Mouse (Mus musculus) ovary, postnatal 10 days (tissue): ENCODE results near the gene Gm20388.

ENCODE experiments used
- DNase-seq: peaks from one replicate; pipeline ENCODE4 v3.0.0; 2022; ENCODE audit warnings: low spot score

Gm20388 gene

DNA sequence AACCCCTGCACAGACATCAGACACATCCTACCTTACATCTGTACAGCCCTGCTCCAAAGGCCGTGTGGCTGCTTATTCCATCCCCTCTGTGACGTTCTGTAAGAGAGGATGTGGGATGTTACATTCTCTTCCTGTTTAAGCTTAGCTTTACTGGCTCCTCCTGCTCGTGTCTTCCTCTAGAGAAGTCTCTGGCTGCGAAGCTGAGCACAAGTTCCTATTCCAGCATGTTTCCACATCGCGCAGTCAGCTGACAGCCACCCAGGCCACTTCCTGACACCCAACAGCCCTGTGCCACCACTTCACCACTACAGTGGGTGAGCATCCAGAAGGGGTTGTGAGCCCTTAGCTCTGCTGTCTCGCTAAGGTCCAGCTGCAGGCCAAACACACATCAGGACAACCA is 1881.5 kb downstream of the Gm20388 start:
- no peak for DNase-seq

DNA sequence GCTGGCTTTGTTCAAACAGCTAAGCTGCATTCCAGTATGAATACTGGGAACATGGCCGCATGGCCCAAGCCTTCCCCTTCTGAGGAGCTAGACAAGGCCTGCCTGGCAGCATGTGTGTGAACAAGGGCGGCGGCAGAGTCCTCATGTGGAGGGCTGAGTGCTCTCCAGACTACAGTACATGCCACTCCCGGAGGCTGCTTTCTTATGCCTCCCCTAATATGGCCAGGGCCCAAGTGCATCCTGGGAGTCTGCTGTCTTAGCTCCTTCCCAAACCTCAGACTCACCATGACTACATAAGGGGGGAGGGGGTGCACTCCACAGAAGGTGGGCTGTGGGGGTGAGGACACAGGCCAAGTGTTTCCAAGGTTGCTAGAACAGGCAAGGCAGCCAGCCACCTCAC is 1882.0 kb downstream of the Gm20388 start:
- DNase-seq = no peak

DNA sequence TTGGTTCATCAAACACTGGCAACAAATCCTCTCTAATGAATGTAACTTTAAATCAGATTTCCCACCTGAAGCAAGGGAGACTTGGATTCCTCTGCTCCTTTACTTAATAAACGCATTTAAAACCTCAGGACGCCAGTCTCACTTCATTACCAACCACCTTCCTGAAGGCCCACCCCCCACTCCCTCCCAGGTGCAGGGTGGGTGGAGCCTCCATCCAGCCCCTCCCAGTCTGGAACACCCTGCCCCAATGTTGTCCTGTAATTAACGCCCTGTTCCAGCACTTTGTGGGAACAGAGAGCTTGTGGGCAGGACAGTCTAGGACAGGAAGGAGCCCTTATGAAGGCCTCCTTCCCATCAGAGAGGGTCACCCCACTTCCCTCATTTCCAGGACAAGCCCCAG is 1883.5 kb downstream of the Gm20388 start:
- no peak for DNase-seq

DNA sequence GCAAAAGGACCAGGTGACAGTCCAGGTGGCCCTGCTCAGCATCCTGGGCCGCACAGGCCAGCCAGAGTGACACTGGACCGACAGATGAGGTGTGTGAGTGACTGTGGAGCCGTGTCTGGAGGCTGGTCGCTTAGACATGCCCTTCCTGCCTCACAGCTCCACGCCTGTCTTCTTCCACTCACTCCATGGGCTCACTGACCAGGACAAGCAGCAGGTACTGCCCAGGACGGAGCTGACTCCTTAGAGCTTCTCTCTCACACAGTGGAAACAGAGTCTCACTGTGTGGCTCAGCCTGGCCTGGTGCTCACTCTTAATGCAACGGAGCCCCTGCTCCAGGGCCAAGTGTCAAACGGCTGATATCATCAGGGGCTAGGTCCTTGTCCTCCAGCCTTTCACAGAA is 1884.8 kb downstream of the Gm20388 start:
- no peak for DNase-seq

DNA sequence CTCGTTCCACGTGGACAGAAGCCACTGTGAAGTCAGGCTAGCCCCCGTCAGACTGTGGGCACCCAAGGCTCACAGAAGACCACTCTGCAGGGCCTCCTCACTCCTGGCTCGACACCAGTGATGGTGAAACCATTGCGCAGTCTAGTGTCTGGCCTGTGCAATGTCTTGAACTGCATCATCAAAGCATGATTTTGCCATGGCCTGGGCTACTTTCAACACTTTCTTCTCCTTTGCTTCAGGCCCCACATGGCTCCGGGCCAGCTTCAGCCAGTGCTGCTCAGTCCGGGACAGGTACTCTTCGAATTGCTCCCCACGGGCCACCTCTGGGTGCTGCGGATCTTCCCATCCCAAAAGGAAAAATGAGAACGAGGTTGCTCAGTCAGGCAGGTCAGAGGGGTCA is 1885.8 kb downstream of the Gm20388 start:
- DNase-seq = no peak

DNA sequence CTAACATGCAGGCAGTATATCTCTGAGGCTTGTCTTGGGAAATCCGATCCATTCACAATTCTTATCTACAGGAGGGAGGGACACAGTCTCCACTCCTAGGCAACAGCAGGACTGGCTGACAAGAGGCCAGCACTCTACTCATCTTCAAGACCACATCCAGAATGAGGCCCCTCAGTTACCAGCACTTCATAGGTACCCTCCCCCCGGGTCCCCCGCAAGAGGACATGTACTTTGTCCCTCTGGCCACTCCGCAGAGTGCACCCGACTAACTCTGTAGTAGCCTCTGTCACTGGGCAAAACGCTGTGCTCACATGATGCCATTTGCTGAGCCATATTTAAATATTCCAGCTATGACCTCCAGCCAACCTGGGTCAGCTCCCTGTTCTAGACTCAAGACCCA is 1887.8 kb downstream of the Gm20388 start:
- DNase-seq = no peak

DNA sequence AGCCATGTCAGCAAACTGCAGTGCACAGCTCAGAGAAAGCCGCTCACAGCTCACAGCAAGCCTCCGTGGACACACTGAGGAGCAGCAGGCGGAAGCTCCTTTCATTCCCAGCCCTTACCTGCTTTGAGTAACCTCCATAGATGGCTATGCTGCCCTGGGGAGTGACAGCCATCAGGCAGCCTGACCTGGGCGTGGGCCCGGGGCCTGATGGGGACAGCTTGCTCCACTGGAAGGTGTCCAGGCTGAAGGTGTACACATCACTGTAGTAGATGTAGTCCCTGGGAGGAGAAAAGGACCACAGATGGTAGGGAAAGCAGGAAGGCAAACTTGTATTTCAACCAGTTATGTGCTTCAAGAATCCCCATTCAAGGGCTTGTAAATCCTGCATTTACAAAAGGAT is 1894.2 kb downstream of the Gm20388 start:
- DNase-seq = no peak

DNA sequence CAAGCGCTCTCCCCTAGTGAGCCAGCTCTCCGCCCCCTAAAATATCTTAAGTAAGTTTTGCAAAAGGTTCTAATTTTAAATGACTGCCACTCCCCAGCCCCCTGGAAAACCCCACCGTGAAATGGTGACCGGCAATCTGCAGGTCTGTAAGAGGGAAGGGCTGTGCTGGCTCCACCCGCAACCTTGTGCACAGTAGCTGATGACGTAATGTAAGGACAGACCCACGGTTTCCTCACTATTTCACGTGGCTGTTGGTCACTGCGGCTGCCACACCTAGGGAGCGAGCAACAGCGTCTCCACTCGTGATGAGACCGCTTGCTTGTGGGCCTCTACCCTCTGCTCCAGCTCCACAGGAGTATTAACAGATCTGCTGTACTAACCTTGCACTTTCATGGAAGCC is 1895.5 kb downstream of the Gm20388 start:
- DNase-seq = no peak

DNA sequence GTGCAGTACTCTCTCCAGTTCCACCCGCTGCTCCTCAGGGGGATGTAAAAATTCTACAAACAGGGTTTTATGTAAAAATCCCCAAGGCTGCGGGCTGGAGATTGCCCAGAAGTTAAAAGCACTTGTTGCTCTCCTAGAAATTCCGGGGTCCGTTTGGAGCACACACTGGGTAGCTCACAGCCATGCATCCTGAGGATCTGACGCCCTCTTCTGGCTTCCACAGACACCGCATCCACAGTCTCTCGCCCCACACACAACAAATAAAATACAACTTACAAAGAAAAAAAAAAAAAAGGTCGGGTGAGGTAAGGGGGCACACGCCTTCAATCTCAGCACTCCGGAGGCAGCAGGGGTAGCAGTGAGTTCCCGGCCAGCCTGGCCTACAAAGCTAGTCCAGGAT is 1897.4 kb downstream of the Gm20388 start:
- DNase-seq = no peak

DNA sequence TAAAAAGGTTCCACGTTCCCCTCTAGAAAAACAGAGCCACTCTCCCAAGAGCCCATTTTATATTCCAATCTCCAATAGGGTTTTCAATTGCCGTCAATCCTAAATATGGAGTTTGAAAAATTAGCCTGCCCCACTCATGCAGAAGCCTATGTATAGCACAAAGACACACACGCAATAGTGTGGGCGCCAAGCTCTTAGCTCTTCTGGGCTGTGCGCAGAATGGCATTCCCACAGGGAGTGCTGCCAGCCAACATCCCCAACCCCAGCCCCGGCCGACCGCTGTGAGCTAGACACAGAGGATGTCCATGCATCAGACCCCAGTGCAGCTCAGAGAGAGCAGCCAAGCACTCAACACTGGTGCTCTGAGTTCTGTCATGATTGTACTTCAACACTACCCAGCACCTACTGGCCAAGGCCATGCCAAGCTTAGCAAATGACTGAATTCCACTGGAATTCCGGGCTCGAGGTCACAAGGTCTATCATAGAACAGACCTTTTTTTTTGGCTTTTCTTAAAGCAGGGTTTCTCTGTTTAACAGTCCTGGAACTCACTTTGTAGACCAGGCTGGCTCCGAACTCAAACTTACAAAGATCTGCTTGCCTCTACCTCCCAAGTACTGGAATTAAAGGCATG is 1899.0 kb downstream of the Gm20388 start:
- DNase-seq = no peak

DNA sequence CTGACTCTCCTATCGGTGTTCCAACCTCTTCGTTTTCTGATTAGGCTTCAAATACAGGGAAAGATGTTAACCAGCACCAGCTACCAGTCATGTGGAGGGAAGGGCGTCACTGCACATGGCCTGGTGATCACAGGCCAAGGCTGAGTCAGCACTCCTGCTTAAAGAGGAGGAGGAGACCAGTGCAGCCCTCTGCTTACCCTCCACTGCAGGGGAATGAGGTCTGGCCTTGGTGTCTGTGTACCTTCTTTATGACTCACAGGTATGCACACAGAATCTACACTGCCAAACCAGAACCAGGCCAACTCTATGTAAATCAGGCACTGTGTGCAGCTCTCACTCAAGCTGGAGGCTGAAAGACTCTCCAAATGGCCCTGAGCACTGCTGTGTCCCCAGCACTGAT is 1900.9 kb downstream of the Gm20388 start:
- DNase-seq = no peak

DNA sequence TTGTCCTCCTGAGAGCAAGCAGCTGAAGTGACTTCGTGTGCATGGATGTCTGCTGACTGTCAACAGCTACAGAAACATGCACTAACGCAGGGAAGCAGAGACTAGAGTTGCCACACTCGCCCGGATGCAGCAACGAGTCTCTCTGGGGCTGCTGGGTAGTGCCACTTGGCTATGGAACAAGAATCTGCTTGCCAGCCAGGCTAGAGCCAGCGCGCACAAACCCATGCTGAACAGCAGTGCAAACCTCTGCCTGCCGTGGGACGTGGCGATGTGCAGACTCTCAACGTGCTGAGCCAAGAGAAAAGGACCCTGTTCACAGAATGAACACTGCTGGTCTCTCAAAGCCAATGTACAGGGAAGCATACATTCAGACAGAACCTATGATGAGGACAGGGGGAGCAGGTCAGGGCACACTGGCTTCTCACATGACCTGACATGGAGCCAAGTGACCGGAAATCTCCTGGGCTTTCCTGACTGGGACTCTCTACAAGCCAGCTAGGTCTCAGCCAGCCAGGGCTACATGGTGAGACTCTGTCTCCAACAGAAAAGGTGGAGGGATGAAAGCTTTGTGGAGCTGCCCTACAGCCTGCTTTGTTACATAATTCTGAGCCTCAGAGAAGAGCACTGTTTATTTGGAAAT is 1901.4 kb downstream of the Gm20388 start:
- DNase-seq = no peak

DNA sequence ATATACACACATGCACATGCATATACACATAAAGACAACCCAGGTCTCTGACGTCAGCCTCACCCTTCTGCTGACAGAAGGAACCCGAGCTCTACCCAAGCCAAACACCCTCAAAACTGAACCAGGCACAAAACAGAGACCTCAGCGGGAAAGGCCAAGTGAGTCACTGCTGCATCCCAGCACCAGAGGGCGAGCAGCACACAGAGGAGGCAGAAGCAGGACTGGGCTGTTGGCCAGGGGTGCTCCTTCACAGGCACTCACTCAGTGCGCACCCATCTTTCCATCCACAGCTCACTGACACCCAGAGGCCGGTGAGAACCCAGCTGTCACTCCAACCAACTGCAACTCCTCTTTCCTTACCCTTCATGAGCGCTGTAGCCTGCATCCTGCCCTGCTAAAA is 1907.6 kb downstream of the Gm20388 start:
- DNase-seq = no peak

DNA sequence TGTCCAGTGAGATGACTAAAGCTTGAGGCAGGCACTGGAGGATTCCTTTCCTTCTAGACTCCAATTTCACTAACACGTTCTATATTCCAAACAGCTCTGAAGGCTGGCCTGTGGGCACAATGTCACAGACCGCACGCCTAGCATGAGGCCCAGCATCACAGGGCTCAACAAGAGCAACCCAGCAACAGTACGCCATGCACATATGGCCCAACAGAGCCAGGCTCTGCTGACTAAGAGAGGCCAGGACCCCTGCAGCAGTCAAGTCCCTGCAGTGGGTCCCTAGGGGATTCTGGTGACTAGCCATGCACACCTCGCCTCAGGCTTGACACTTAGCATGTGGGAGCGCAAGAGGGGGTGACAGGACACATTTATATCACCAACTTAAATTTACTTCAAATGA is 1910.2 kb downstream of the Gm20388 start:
- DNase-seq = no peak

DNA sequence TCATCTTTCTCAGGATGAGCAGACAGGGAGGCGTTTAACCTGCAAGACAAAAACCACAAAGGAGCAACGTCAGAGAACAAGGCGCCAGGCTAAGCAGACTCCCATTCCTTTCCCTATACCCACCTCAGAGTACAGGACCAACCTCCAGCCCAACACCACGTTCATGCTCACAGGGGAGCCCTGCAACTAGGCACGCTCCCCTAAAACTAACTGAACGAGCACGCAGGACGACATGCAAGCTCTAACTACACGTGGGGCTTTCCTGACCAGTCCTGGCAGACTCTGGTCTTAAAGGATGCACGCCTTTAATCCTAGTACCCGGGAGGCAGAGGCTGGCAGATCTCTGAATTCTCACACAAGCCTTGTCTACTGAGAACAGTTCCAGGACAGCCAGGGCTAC is 1910.7 kb downstream of the Gm20388 start:
- no peak for DNase-seq

DNA sequence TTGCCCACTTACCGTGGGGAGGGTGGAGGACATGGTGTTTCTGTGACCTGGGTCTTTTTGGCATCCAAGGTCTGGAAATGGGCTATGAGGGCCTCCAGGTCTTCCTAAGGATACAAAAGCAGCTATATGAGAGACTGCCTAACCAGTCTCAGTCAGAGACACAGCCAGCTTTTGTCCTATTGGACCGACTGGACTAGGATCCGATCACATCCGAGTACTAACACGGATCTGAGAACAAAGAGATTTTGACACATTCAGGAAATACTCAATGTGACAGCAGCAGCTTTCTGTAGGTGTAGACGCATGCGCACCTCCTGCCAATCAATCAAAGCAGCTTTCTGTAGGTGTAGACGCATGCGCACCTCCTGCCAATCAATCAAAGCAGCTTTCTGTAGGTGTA is 1911.1 kb downstream of the Gm20388 start:
- no peak for DNase-seq

DNA sequence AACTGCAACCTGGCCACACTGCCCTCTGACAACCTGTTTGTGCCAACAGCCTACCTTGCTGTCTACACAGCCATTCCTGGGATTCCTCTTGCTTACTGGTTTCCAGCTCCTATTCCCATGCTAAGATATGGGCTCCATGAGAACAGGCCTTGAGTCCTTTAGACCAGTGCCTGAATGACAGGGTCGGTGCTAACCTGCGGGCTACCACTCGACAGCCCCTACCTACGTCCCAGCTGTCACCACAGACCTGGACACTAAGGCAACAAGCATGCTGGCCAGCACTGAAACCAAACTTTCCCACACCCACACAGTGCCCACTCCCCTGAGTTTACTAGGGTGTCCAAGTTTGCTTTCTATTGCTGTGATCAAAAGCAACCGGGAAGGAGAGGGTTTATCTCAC is 1917.1 kb downstream of the Gm20388 start:
- DNase-seq = no peak

DNA sequence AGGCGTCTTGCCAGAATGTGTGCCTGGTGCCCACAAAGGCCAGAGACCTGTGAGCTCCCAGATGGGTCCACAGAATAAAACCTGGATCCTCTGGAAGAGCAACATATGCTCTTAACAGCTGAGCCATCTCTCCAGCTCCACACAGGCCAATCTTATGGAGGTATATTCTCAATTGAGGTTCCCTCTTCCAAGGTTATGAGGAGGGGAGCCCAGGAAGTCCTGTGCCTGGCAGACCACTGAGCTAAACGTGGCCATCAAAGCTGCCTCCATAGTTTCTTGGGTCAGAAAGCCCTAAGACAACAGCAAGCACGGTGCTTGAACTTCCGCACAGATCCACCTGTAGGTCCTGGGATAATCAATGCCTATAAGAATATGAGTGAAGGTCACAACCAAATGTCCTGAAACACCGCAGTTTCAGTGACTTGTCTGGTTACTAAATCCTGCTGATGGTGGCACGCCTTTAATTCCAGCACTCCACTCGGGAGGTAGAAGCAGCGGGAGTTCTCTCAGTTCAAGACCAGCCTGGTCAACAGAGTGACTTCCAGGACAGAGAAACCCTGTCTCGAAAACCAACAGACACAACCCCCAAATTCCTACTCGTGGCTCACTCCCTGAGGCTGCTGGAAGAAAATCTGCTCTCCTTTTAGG is 1917.9 kb downstream of the Gm20388 start:
- DNase-seq = no peak

DNA sequence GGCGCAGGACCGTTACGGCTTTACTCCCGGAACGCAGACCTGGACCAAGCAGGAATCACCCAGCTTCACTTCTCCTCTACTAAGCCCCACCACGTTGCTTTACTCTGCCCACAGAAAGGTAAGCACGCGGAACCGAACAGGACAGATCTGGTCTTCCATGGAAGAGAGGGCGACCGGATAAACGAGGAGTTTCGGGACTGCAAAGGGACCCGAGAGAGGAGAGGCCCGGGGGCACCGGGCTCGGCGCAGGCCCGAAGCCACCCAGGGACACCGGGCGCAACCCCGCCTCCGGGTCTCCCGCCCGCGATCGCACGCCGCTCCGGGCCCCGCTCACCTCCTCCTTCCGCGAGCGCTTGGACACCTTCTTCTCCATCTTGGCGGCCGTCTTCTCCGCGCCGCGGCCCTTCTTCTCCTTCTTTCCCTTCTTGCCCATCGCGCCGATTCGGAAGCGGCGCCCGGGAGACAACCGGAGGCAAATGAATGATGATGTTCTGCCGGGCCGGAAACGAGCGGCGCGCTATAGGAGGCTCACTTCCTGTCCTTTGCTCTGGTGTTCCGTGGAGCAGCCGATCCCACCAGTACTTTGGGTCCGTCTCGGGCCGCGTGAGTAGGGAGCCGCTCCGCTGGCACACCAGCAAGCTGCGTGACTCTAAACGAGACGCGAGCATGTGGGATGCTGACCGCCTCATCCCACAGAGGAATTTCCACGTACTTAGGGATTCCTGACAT is 1918.6 kb downstream of the Gm20388 start, which contains the start of gene Klhdc4:
Gene Klhdc4 (minus strand): TSS at position 522 of the 729 bp plus-strand sequence.
- DNase-seq = peak; percentile 79

DNA sequence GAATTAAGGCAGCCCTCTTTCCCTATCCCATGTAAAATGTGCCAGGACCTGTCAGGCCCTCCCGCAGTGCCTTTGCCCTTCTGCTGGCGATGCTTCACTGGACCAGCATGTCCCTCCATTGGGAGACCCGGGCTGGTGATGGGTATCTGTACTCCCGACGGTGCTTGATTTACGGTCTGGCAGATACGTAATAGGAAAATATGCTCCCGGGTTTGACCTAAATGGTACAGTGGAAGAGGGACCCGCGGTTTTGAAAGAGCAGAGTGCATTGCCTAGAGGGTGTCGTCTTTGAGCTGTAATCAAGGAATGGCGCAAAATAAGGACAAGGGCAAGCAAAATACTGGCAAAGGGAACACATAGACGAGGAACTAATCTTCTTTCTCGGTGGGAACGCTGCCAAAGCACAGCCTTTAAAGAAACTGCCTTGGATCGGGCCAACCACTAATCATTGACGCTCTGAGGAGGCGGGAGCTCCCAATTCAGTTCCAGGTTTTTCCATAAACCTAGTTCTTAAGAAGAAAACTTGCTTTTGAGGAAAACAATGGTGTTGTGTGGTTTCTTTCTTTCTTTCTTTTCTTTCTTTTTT is 1919.2 kb downstream of the Gm20388 start:
- no peak for DNase-seq

DNA sequence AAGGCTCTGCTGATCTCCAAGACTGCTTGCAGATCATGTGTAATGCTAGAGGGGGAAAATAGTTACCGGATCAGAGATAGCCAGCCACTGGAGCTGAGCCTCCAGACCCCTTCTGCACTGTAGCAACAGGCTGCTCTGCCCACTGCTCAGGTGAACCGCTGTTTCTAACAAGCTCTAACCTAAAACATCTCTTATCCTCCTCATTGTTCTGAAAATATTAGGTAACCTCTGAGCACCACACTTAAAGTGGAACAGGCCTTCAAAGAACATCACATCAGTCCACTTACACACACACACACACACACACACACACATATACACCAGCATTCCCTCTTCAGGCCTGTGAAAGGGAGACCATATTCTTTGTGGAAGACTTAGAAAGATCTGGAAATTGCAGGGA is 1921.4 kb downstream of the Gm20388 start:
- DNase-seq = no peak

DNA sequence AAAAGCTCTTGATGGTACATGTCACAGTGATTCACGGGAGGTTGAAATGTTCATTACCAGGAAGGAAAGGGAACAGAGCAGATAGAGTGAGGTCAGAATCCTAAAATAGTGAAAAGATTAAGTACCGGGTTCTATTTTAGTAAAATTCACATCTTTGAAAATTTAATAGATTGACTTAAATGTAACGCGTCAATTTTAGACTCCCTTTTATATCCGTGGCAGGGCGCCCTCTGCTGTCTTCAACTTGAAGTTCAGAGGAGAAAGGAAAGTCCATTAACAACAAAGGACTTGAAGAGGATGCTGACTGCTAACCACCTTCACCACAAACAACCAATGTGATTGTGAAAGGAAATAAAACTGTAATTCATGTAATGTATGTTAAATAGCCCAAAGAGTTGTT is 1921.9 kb downstream of the Gm20388 start:
- DNase-seq = no peak

DNA sequence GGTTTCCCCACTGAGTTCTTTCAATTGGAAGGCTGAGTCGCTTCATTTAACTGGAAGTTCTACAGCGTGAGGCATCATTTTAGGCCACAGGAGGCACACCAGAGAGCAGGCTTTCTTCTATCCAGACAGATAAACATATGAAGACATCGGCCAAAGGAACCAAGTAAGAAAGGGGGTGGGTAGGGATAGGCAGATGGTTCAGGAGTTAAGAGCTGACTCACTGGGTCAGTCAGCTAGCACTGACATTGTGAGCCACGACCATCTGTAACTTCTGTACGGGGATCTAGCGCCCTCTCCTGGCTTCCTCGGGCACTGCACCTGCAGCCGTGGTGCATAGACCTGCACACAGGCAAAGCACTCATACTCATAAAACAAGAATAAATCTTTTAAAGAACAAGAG is 1930.6 kb downstream of the Gm20388 start:
- DNase-seq = no peak
